Mouse (Mus musculus) liver, embryonic 14.5 days (tissue): ENCODE measurements around the gene Dnmt3a.

ENCODE experiments used
- CTCF ChIP-seq: IDR thresholded peaks from 2 replicates; pipeline ENCODE4 v1.5.1; 2016; ENCODE audit warnings: antibody characterized with exemption, low read depth, control low read depth
- EP300 ChIP-seq: IDR thresholded peaks from 2 replicates; pipeline ENCODE4 v1.6.1; 2016; ENCODE audit warnings: antibody characterized with exemption, low read depth

DNA sequence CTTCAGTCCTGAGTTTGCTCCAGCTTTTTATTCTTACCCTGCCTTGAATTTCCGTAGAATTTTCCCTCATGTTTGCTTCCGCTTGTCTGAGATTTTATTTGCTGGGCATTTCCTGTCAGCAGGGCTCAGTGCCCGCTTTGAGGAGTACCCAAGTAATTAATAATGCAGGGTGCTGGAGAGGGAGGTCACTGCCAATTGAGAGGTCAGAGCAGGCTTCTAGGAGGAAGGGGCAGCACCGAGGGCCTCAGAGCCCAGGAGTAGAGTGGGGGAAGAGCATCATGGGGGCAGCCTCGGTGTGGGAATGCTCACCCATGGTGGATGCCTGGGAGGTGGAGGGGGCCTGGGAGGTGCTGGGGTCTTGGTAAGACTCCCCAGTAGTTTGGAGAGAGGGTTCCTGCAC, 5.8 kb downstream of the Dnmt3a start:
- TF ChIP-seq CTCF (no peak), EP300 (no peak)
